Mouse (Mus musculus): ENCODE results near the gene E330021D16Rik.

DNA sequence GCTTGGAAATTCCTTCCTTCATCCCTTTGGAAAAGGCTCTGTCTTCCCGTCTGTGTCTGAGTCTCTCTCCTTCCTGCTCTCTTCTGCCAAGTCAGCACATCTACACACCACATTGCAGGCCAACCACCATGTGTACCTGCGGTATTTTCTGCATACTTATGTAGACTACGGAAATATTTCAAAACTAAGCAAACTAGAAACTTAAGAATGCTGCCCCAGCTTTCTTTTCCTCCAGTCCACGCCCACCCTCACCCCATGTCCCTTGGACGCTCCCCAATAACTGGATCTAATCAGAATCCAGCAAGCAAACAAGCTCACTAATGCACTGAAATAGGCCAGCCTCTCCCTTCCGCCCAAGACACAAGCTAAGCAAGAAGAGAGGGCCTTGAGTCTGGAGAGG, 11.9 kb upstream of the E330021D16Rik start:
- no peak for TF ChIP-seq POLR2A (IDR thresholded peaks at IDR 0.05; ENCODE audit: low read depth, low read length)
- no peak for TF ChIP-seq CTCF (IDR thresholded peaks at IDR 0.05; ENCODE audit: extremely low read depth, insufficient read length, insufficient replicate concordance, low read depth, low read length)
